Comparison of ENCODE assay signal across 33 mouse cellular contexts in genomic region chr2:173464562-173464961, GRCm38 (mm10). TPM values are rescaled to one million over a fixed set of nuclear protein-coding genes. Genes with fewer than 3 reads are reported as not detected.
DNase-seq lines count a peak whose midpoint lies in the region; ATAC-seq lines count a peak whose summit lies in the region.
"Had no signal": no experiment of that assay in that cellular context is flagged by ENCODE, and none has a peak within 500 bp of the region (broad histone marks: within the 10 kb centered on the region; RNA-seq: fewer than 3 reads in every experiment).

No protein-coding gene starts in this region.

- ATAC-seq in liver, embryonic 11.5 days (replicated peaks; ENCODE audit: low FRiP score), result no peak
- ATAC-seq in liver, embryonic 12.5 days, result no peak
- ATAC-seq: activated CD4-positive, CD25-positive, alpha-beta regulatory T cell, adult 4 months; forebrain, embryonic 13.5 days; hindbrain, embryonic 16.5 days; intestine, embryonic 15.5 days had no signal

- H3K9ac ChIP-seq in liver, embryonic 11.5 days (ENCODE audit: low read depth, low read length), result no peak overlapping the region
- no peak overlapping the region for H3K9ac ChIP-seq in liver, embryonic 12.5 days
- H3K9ac ChIP-seq: forebrain, embryonic 13.5 days; forebrain, postnatal 0 days; heart, embryonic 13.5 days; hindbrain, embryonic 13.5 days; intestine, embryonic 15.5 days had no signal

- H3K4me2 ChIP-seq in liver, embryonic 11.5 days, result no peak overlapping the region
- no peak overlapping the region for H3K4me2 ChIP-seq in liver, embryonic 12.5 days
- H3K4me2 ChIP-seq: forebrain, embryonic 13.5 days; heart, embryonic 13.5 days; hindbrain, embryonic 13.5 days; intestine, embryonic 15.5 days had no signal

- no peak overlapping the region for H3K27ac ChIP-seq in liver, embryonic 11.5 days (ENCODE audit: low read depth, low read length)
- H3K27ac ChIP-seq in liver, embryonic 12.5 days, result no peak overlapping the region
- H3K27ac ChIP-seq in embryonic facial prominence, embryonic 10.5 days (replicated peaks), result no peak overlapping the region
- H3K27ac ChIP-seq: forebrain, embryonic 10.5 days; forebrain, embryonic 13.5 days; gastrocnemius, adult 2 months; heart, adult 2 months; heart, embryonic 13.5 days; hindbrain, embryonic 10.5 days; hindbrain, embryonic 13.5 days; intestine, embryonic 15.5 days had no signal

- intact Hi-C loops in heart, postnatal 36 days (cut with DNase I), result no loop called here

- 84% methylated on average over 2 of the region's 2 CpGs for WGBS in liver, embryonic 11.5 days
- 59% methylated on average over 2 of the region's 2 CpGs for WGBS in liver, embryonic 12.5 days (ENCODE audit: insufficient replicate concordance)
- WGBS in embryonic facial prominence, embryonic 10.5 days, result 91% methylated on average over 2 of the region's 2 CpGs

- H3K36me3 ChIP-seq in liver, embryonic 11.5 days (ENCODE audit: control insufficient read depth, insufficient read depth, low read length), result no peaks in the 10 kb centered on the region
- H3K36me3 ChIP-seq in liver, embryonic 12.5 days, result no peaks in the 10 kb centered on the region
- H3K36me3 ChIP-seq in embryonic facial prominence, embryonic 10.5 days (replicated peaks), result no peaks in the 10 kb centered on the region
- H3K36me3 ChIP-seq: forebrain, embryonic 10.5 days; heart, embryonic 13.5 days; hindbrain, embryonic 10.5 days; hindbrain, embryonic 13.5 days; intestine, embryonic 15.5 days had no signal

- no peak overlapping the region for H3K4me3 ChIP-seq in liver, embryonic 11.5 days (ENCODE audit: low read depth, low read length)
- H3K4me3 ChIP-seq in liver, embryonic 12.5 days, result no peak overlapping the region
- H3K4me3 ChIP-seq in embryonic facial prominence, embryonic 10.5 days, result no peak overlapping the region
- H3K4me3 ChIP-seq: forebrain, embryonic 10.5 days; forebrain, embryonic 13.5 days; gastrocnemius, adult 2 months; heart, adult 2 months; heart, embryonic 13.5 days; hindbrain, embryonic 10.5 days; hindbrain, embryonic 13.5 days; intestine, embryonic 15.5 days had no signal

- peak; percentile 71 for DNase-seq in heart, adult 11 months
- no peak for DNase-seq in heart, postnatal 36 days
- peak; percentile 23 for DNase-seq in liver, embryonic 11.5 days (ENCODE audit: low spot score)
- DNase-seq in embryonic facial prominence, embryonic 10.5 days (ENCODE audit: low spot score), result peak; percentile 2
- DNase-seq in gastrocnemius, postnatal 25 days, result no peak
- DNase-seq: adrenal gland, adult 8-10 months; adrenal gland, postnatal 25 days; cerebellum, adult 11-12 months; cerebellum, adult 8-10 months; cerebellum, postnatal 10 days; cerebellum, postnatal 36 days; embryo, embryonic 11 days; forebrain, postnatal 0 days; gastrocnemius, adult 2 months; gastrocnemius, postnatal 14 days; heart, adult 2 months; heart, postnatal 14 days had no signal

- no peaks in the 10 kb centered on the region; the same call in 1 of the 2 replicates for H3K9me3 ChIP-seq in liver, embryonic 11.5 days (ENCODE audit: control insufficient read depth, low read length)
- H3K9me3 ChIP-seq in liver, embryonic 12.5 days (replicated peaks), result no peaks in the 10 kb centered on the region
- no peaks in the 10 kb centered on the region for H3K9me3 ChIP-seq in embryonic facial prominence, embryonic 10.5 days
- H3K9me3 ChIP-seq: forebrain, embryonic 10.5 days; forebrain, embryonic 13.5 days; hindbrain, embryonic 10.5 days; intestine, embryonic 15.5 days had no signal

- H3K27me3 ChIP-seq in liver, embryonic 11.5 days (replicated peaks; ENCODE audit: control insufficient read depth, insufficient read depth, low read length), result no peaks in the 10 kb centered on the region
- no peaks in the 10 kb centered on the region for H3K27me3 ChIP-seq in liver, embryonic 12.5 days (replicated peaks)
- H3K27me3 ChIP-seq in embryonic facial prominence, embryonic 10.5 days (replicated peaks; ENCODE audit: low read depth, poor library complexity, severe bottlenecking), result no peaks in the 10 kb centered on the region
- H3K27me3 ChIP-seq: forebrain, embryonic 13.5 days; heart, embryonic 13.5 days; hindbrain, embryonic 13.5 days; intestine, embryonic 15.5 days had no signal

- no peaks in the 10 kb centered on the region for H3K4me1 ChIP-seq in liver, embryonic 11.5 days (replicated peaks; ENCODE audit: control insufficient read depth, insufficient read depth, low read length)
- H3K4me1 ChIP-seq in liver, embryonic 12.5 days, result no peaks in the 10 kb centered on the region
- peaks cover 5% of the 10 kb centered on the region for H3K4me1 ChIP-seq in embryonic facial prominence, embryonic 10.5 days
- H3K4me1 ChIP-seq: forebrain, embryonic 10.5 days; forebrain, embryonic 13.5 days; heart, embryonic 13.5 days; hindbrain, embryonic 10.5 days; hindbrain, embryonic 13.5 days; intestine, embryonic 15.5 days had no signal

RNA-seq across cellular contexts. Expression of gene 1700021F07Rik, which starts 57.8 kb away (rescaled TPM):
- total RNA-seq in heart, postnatal 36 days (2021), result not detected
- not detected in 2 replicates for polyA plus RNA-seq in liver, embryonic 11.5 days (2014; fragmentation: Nextera tagmentation; extraction: Ambion mirVana)
- polyA plus RNA-seq in liver, embryonic 12.5 days (2016; fragmentation: Nextera tagmentation; extraction: Ambion mirVana), result not detected in 2 replicates
- polyA plus RNA-seq in embryonic facial prominence, embryonic 10.5 days (2016; fragmentation: Nextera tagmentation; extraction: Ambion mirVana), result not detected in 2 replicates
- not detected for total RNA-seq in gastrocnemius, postnatal 25 days (2021)
- total RNA-seq: adrenal gland, adult 8-10 months; adrenal gland, postnatal 25 days; ES-E14; forebrain, postnatal 0 days; gastrocnemius, adult 2 months; gastrocnemius, postnatal 14 days; heart, adult 2 months; heart, postnatal 14 days had no signal
- polyA plus RNA-seq: activated CD4-positive, CD25-positive, alpha-beta regulatory T cell, adult 4 months; brain, embryonic 14.5 days; cortical plate, adult 2 months; embryonic facial prominence, embryonic 11.5 days; embryonic facial prominence, embryonic 14.5 days; forebrain, embryonic 10.5 days; forebrain, embryonic 13.5 days; forebrain, postnatal 0 days; frontal cortex, adult 2 months; heart, adult 2 months; heart, embryonic 13.5 days; heart, embryonic 16.5 days; hindbrain, embryonic 10.5 days; hindbrain, embryonic 13.5 days; hindbrain, embryonic 16.5 days; intestine, embryonic 15.5 days had no signal

Comparison
In these comparisons a context has a peak if more than half of its experiments do, and no peak if none do; other contexts are left out.
1. DNase-seq: peak in heart, adult 11 months (single experiment), liver, embryonic 11.5 days (single experiment) and embryonic facial prominence, embryonic 10.5 days (single experiment); none in heart, postnatal 36 days (0 of 2) and gastrocnemius, postnatal 25 days (single experiment).